Mouse (Mus musculus) cerebellum, adult (tissue): ENCODE measurements around the gene Trub2.

Experiments used
- ATAC-seq: cut with Nextera tagmentation; 2 replicates; pipeline ENCODE4 v1.9.2; 2017; ENCODE audit warnings: mild to moderate bottlenecking, moderate library complexity, mixed read lengths; ENCODE audit not compliant: insufficient number of reproducible peaks, low FRiP score, low TSS enrichment

The Trub2 gene

GRCm38 (mm10) chr2:29732559-29732958, 55.7 kb downstream of the Trub2 start:
- ATAC-seq = no peak

GRCm38 (mm10) chr2:29731545-29731944, 56.8 kb downstream of the Trub2 start:
- 0 out of 2 replicates have a peak, but pooled peaks have one; percentile 36 for ATAC-seq

GRCm38 (mm10) chr2:29729500-29729899, 58.8 kb downstream of the Trub2 start:
- ATAC-seq = no peak

GRCm38 (mm10) chr2:29724664-29725365, 63.5 kb downstream of the Trub2 start:
- no peak for ATAC-seq

GRCm38 (mm10) chr2:29723132-29723531, 65.2 kb downstream of the Trub2 start:
- no peak for ATAC-seq

- ATAC-seq = no peak
Measured at GRCm38 (mm10) chr2:29718581-29718980, 69.7 kb downstream of the Trub2 start.

- no peak for ATAC-seq
Measured at GRCm38 (mm10) chr2:29716691-29717090, 71.6 kb downstream of the Trub2 start.

GRCm38 (mm10) chr2:29716143-29716542, 72.2 kb downstream of the Trub2 start:
- no peak for ATAC-seq

- no peak for ATAC-seq
Measured at GRCm38 (mm10) chr2:29714127-29714526, 74.2 kb downstream of the Trub2 start.

GRCm38 (mm10) chr2:29713501-29713900, 74.8 kb downstream of the Trub2 start:
- ATAC-seq = no peak

- ATAC-seq = no peak
Measured at GRCm38 (mm10) chr2:29711877-29712276, 76.4 kb downstream of the Trub2 start.
